Mouse (Mus musculus) ES-Bruce4 (cell line): ENCODE data around the gene Dab2ip.

ENCODE experiments used
- CTCF ChIP-seq: IDR thresholded peaks from one replicate; pipeline ENCODE4 v1.8.1; 2011; ENCODE audit warnings: low read depth, low read length
- EP300 ChIP-seq: IDR thresholded peaks from 2 replicates; pipeline ENCODE4 v1.6.1; 2011; ENCODE audit warnings: low read depth, low read length; ENCODE audit not compliant: insufficient read depth
- POLR2A ChIP-seq: IDR thresholded peaks from one replicate; pipeline ENCODE4 v1.8.1; 2011; ENCODE audit warnings: low read length; ENCODE audit not compliant: insufficient read depth

- TF ChIP-seq EP300 (no peak), POLR2A (no peak), CTCF (no peak)
These were observed 47.1 kb upstream of the Dab2ip start for GRCm38 (mm10) chr2:35510920-35511319.
